Mouse (Mus musculus): ENCODE measurements around the gene Gm10720. TPM values are rescaled to one million over a fixed set of nuclear protein-coding genes. Genes with fewer than 3 reads are reported as not detected.
"Not testable (repeated sequence)": the region's sequence is repeated elsewhere in the genome, so short reads cannot be mapped to it uniquely, and the experiment has no call there.

Gm10720 gene
- polyA plus RNA-seq, 1 experiment from 2014 or later: not detected

DNA sequence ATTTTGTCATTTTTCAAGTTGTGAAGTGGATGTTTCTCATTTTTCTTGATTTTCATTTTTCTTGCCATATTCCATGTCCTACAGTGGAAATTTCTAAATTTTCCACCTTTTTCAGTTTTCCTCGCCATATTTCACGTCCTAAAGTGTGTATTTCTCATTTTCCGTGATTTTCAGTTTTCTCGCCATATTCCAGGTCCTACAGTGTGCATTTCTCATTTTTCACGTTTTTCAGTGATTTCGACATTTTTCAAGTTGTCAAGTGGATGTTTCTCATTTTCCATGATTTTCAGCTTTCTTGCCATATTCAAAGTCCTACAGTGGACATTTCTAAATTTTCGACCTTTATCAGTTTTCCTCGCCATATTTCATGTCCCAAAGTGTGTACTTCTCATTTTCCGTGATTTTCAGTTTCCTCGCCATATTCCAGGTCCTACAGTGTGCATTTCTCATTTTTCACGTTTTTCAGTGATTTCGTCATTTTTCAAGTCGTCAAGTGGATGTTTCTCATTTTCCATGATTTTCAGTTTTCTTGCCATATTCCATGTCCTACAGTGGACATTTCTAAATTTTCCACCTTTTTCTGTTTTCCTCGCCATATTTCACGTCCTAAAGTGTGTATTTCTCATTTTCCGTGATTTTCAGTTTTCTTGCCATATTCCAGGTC is 8.7 kb downstream of the Gm10720 start:
- WGBS: 64% methylated on average over 15 of the region's 16 CpGs
- H3K4me2 ChIP-seq (ENCODE audit: low read depth, low read length); H3K9ac ChIP-seq (ENCODE audit: low read depth, low read length); H3K36me3 ChIP-seq (ENCODE audit: control insufficient read depth, insufficient read depth, low read length); H3K4me3 ChIP-seq (ENCODE audit: low read length); H3K27ac ChIP-seq (ENCODE audit: low read length); H3K9me3 ChIP-seq (ENCODE audit: control insufficient read depth, low read length); H3K4me1 ChIP-seq (ENCODE audit: control insufficient read depth, insufficient read depth, low read length); ATAC-seq; H3K27me3 ChIP-seq (replicated peaks; ENCODE audit: control insufficient read depth, insufficient read depth, low read length): not testable (repeated sequence)

DNA sequence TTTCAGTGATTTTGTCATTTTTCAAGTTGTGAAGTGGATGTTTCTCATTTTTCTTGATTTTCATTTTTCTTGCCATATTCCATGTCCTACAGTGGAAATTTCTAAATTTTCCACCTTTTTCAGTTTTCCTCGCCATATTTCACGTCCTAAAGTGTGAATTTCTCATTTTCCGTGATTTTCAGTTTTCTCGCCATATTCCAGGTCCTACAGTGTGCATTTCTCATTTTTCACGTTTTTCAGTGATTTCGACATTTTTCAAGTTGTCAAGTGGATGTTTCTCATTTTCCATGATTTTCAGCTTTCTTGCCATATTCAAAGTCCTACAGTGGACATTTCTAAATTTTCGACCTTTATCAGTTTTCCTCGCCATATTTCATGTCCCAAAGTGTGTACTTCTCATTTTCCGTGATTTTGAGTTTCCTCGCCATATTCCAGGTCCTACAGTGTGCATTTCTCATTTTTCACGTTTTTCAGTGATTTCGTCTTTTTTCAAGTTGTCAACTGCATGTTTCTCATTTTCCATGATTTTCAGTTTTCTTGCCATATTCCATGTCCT is 9.5 kb downstream of the Gm10720 start, which contains the start of gene Gm10717:
Gene Gm10717 (plus strand): TSS at position 506 of the 556 bp plus-strand sequence.
- not testable (repeated sequence) for H3K27ac ChIP-seq (ENCODE audit: low read length); H3K4me1 ChIP-seq (ENCODE audit: control insufficient read depth, insufficient read depth, low read length); H3K9me3 ChIP-seq (ENCODE audit: control insufficient read depth, low read length); H3K4me2 ChIP-seq (ENCODE audit: low read depth, low read length); H3K9ac ChIP-seq (ENCODE audit: low read depth, low read length); ATAC-seq; H3K27me3 ChIP-seq (replicated peaks; ENCODE audit: control insufficient read depth, insufficient read depth, low read length); H3K36me3 ChIP-seq (ENCODE audit: control insufficient read depth, insufficient read depth, low read length); H3K4me3 ChIP-seq (ENCODE audit: low read length)
- 72% methylated on average over 12 of the region's 12 CpGs for WGBS

DNA sequence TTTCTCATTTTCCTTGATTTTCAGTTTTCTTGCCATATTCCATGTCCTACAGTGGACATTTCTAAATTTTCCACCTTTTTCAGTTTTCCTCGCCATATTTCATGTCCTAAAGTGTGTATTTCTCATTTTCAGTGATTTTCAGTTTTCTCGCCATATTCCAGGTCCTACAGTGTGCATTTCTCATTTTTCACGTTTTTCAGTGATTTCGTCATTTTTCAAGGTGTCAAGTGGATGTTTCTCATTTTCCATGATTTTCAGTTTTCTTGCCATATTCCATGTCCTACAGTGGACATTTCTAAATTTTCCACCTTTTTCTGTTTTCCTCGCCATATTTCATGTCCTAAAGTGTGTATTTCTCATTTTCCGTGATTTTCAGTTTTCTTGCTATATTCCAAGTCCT is 10.2 kb downstream of the Gm10720 start:
- not testable (repeated sequence) for H3K27me3 ChIP-seq (replicated peaks; ENCODE audit: control insufficient read depth, insufficient read depth, low read length)

DNA sequence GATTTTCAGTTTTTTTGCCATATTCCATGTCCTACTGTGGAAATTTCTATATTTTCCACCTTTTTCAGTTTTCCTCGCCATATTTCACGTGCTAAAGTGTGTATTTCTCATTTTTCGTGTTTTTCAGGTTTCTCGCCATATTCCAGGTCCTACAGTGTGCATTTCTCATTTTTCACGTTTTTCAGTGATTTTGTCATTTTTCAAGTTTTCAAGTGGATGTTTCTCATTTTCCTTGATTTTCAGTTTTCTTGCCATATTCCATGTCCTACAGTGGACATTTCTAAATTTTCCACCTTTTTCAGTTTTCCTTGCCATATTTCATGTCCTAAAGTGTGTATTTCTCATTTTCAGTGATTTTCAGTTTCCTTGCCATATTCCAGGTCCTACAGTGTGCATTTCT is 10.7 kb downstream of the Gm10720 start:
- not testable (repeated sequence) for H3K36me3 ChIP-seq (ENCODE audit: control insufficient read depth, insufficient read depth, low read length); ATAC-seq; H3K9me3 ChIP-seq (ENCODE audit: control insufficient read depth, low read length); H3K9ac ChIP-seq (ENCODE audit: low read depth, low read length); H3K4me3 ChIP-seq (ENCODE audit: low read length); H3K27ac ChIP-seq (ENCODE audit: low read length); H3K4me1 ChIP-seq (ENCODE audit: control insufficient read depth, insufficient read depth, low read length); H3K4me2 ChIP-seq (ENCODE audit: low read depth, low read length); H3K27me3 ChIP-seq (replicated peaks; ENCODE audit: control insufficient read depth, insufficient read depth, low read length)
- WGBS: 77% methylated on average over 5 of the region's 5 CpGs

More for the DNA sequence above, 10.2 kb downstream of the Gm10720 start:
- not testable (repeated sequence) for H3K4me1 ChIP-seq (ENCODE audit: control insufficient read depth, insufficient read depth, low read length); H3K9ac ChIP-seq (ENCODE audit: low read depth, low read length); H3K4me3 ChIP-seq (ENCODE audit: low read length); H3K27ac ChIP-seq (ENCODE audit: low read length); H3K4me2 ChIP-seq (ENCODE audit: low read depth, low read length); H3K9me3 ChIP-seq (ENCODE audit: control insufficient read depth, low read length); H3K36me3 ChIP-seq (ENCODE audit: control insufficient read depth, insufficient read depth, low read length); ATAC-seq
- 66% methylated on average over 4 of the region's 6 CpGs for WGBS

DNA sequence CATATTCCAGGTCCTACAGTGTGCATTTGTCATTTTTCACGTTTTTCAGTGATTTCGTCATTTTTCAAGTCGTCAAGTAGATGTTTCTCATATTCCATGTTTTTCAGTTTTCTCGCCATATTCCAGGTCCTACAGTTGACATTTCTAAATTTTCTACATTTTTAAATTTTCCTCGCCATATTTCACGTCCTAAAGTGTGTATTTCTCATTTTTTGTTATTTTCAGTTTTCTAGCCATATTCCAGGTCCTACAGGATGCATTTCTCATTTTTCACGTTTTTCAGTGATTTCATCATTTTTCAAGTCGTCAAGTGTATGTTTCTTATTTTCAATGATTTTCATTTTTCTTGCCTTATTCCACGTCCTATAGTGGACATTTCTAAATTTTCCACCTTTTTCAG is 11.3 kb downstream of the Gm10720 start:
- H3K27me3 ChIP-seq (replicated peaks; ENCODE audit: control insufficient read depth, insufficient read depth, low read length); ATAC-seq; H3K9me3 ChIP-seq (ENCODE audit: control insufficient read depth, low read length); H3K4me1 ChIP-seq (ENCODE audit: control insufficient read depth, insufficient read depth, low read length); H3K9ac ChIP-seq (ENCODE audit: low read depth, low read length); H3K4me2 ChIP-seq (ENCODE audit: low read depth, low read length); H3K4me3 ChIP-seq (ENCODE audit: low read length); H3K36me3 ChIP-seq (ENCODE audit: control insufficient read depth, insufficient read depth, low read length); H3K27ac ChIP-seq (ENCODE audit: low read length): not testable (repeated sequence)
- 69% methylated on average over 9 of the region's 9 CpGs for WGBS

DNA sequence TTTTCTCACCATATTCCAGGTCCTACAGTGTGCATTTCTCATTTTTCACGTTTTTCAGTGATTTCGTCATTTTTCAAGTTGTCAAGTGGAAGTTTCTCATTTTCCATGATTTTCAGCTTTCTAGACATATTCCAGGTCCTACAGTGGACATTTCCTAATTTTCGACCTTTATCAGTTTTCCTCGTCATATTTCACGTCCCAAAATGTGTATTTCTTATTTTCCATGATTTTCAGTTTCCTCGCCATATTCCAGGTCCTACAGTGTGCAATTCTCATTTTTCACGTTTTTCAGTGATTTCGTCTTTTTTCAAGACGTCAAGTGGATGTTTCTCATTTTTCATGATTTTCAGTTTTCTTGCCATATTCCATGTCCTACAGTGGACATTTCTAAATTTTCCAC is 11.7 kb downstream of the Gm10720 start:
- not testable (repeated sequence) for H3K4me1 ChIP-seq (ENCODE audit: control insufficient read depth, insufficient read depth, low read length); H3K36me3 ChIP-seq (ENCODE audit: control insufficient read depth, insufficient read depth, low read length); ATAC-seq; H3K27me3 ChIP-seq (replicated peaks; ENCODE audit: control insufficient read depth, insufficient read depth, low read length); H3K9ac ChIP-seq (ENCODE audit: low read depth, low read length); H3K9me3 ChIP-seq (ENCODE audit: control insufficient read depth, low read length); H3K4me3 ChIP-seq (ENCODE audit: low read length); H3K4me2 ChIP-seq (ENCODE audit: low read depth, low read length); H3K27ac ChIP-seq (ENCODE audit: low read length)
- WGBS: 73% methylated on average over 9 of the region's 9 CpGs

DNA sequence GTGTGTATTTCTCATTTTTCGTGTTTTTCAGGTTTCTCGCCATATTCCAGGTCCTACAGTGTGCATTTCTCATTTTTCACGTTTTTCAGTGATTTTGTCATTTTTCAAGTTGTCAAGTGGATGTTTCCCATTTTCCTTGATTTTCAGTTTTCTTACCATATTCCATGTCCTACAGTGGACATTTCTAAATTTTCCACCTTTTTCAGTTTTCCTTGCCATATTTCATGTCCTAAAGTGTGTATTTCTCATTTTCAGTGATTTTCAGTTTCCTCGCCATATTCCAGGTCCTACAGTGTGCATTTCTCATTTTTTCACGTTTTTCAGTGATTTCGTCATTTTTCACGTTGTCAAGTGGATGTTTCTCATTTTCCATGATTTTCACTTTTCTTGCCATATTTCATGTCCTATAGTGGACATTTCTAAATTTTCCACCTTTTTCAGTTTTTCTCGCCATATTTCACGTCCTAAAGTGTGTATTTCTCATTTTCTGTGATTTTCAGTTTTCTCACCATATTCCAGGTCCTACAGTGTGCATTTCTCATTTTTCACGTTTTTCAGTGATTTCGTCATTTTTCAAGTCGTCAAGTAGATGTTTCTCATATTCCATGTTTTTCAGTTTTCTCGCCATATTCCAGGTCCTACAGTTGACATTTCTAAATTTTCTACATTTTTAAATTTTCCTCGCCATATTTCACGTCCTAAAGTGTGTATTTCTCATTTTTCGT is 14.0 kb downstream of the Gm10720 start:
- H3K27ac ChIP-seq (ENCODE audit: low read length); H3K27me3 ChIP-seq (replicated peaks; ENCODE audit: control insufficient read depth, insufficient read depth, low read length); H3K9me3 ChIP-seq (ENCODE audit: control insufficient read depth, low read length); H3K4me3 ChIP-seq (ENCODE audit: low read length); H3K36me3 ChIP-seq (ENCODE audit: control insufficient read depth, insufficient read depth, low read length); H3K4me2 ChIP-seq (ENCODE audit: low read depth, low read length); H3K9ac ChIP-seq (ENCODE audit: low read depth, low read length); ATAC-seq; H3K4me1 ChIP-seq (ENCODE audit: control insufficient read depth, insufficient read depth, low read length): not testable (repeated sequence)
- WGBS: 66% methylated on average over 12 of the region's 16 CpGs

DNA sequence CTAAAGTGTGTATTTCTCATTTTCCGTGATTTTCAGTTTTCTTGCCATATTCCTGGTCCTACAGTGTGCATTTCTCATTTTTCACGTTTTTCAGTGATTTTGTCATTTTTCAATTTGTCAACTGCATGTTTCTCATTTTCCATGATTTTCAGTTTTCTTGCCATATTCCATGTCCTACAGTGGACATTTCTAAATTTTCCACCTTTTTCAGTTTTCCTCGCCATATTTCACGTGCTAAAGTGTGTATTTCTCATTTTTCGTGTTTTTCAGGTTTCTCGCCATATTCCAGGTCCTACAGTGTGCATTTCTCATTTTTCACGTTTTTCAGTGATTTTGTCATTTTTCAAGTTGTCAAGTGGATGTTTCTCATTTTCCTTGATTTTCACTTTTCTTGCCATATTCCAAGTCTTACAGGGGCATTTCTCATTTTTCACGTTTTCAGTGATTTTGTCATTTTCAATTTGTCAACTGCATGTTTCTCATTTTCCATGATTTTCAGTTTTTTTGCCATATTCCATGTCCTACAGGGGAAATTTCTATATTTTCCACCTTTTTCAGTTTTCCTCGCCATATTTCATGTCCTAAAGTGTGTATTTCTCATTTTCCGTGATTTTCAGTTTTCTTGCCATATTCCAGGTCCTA is 15.3 kb downstream of the Gm10720 start:
- H3K27me3 ChIP-seq (replicated peaks; ENCODE audit: control insufficient read depth, insufficient read depth, low read length); H3K4me2 ChIP-seq (ENCODE audit: low read depth, low read length); H3K4me1 ChIP-seq (ENCODE audit: control insufficient read depth, insufficient read depth, low read length); H3K9ac ChIP-seq (ENCODE audit: low read depth, low read length); ATAC-seq; H3K4me3 ChIP-seq (ENCODE audit: low read length); H3K27ac ChIP-seq (ENCODE audit: low read length); H3K36me3 ChIP-seq (ENCODE audit: control insufficient read depth, insufficient read depth, low read length); H3K9me3 ChIP-seq (ENCODE audit: control insufficient read depth, low read length): not testable (repeated sequence)
- 73% methylated on average over 2 of the region's 10 CpGs for WGBS

DNA sequence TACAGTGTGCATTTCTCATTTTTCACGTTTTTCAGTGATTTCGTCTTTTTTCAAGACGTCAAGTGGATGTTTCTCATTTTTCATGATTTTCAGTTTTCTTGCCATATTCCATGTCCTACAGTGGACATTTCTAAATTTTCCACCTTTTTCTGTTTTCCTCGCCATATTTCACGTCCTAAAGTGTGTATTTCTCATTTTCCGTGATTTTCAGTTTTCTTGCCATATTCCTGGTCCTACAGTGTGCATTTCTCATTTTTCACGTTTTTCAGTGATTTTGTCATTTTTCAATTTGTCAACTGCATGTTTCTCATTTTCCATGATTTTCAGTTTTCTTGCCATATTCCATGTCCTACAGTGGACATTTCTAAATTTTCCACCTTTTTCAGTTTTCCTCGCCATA is 18.8 kb downstream of the Gm10720 start, which contains the start of gene Gm17535:
Gene Gm17535 (plus strand): TSS at position 301 of the 400 bp plus-strand sequence.
- H3K36me3 ChIP-seq (ENCODE audit: control insufficient read depth, insufficient read depth, low read length); H3K27ac ChIP-seq (ENCODE audit: low read length); H3K4me1 ChIP-seq (ENCODE audit: control insufficient read depth, insufficient read depth, low read length); H3K27me3 ChIP-seq (replicated peaks; ENCODE audit: control insufficient read depth, insufficient read depth, low read length); ATAC-seq; H3K4me2 ChIP-seq (ENCODE audit: low read depth, low read length); H3K9ac ChIP-seq (ENCODE audit: low read depth, low read length); H3K4me3 ChIP-seq (ENCODE audit: low read length); H3K9me3 ChIP-seq (ENCODE audit: control insufficient read depth, low read length): not testable (repeated sequence)
- WGBS: no CpG with 5 or more reads among the region's 8 CpGs

Measured in intestine, embryonic 16.5 days (tissue).